Mouse (Mus musculus) induced T-regulatory cell, adult 2 months (primary cell): ENCODE results near the gene Eepd1.

Experiments
- DNase-seq: peaks from one replicate; pipeline ENCODE4 v3.0.0-alpha.2; 2012; ENCODE audit warnings: low read depth

The Eepd1 gene

DNA sequence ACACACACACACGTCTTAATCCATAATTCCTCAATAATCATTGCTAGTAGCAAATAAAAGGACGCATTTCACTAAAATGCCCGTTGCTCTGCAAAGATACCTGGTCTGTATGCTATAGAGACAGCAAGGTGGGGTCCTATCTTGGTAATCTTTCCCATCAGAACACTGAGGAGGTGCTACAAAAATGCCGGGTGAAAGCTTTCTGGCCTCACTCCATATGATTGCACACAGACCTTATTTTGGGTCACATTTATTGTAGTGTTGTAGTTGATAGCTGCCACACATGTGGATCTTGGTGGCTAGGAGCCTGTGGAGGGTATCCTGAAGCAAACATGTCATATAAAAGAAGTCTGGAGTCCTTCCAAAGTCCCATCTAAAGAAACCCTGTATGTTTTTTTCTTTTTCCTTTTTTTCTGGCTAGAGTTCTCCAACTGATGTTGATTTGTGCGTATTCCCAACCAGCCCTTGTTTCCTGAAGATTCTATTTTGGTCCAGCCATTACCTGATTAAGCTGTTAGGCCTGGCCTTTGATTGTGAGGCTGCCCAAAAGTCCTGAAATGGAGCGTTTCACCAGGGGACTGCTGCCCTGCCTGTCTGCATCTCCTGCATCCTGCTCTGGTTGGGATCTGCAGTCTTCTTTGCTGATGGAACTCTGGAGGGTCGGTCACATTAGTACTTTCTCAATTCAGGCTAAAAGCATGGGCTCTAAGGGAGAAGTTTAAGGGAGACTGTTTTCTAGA, 8.0 kb downstream of the Eepd1 start:
- no peak for DNase-seq

DNA sequence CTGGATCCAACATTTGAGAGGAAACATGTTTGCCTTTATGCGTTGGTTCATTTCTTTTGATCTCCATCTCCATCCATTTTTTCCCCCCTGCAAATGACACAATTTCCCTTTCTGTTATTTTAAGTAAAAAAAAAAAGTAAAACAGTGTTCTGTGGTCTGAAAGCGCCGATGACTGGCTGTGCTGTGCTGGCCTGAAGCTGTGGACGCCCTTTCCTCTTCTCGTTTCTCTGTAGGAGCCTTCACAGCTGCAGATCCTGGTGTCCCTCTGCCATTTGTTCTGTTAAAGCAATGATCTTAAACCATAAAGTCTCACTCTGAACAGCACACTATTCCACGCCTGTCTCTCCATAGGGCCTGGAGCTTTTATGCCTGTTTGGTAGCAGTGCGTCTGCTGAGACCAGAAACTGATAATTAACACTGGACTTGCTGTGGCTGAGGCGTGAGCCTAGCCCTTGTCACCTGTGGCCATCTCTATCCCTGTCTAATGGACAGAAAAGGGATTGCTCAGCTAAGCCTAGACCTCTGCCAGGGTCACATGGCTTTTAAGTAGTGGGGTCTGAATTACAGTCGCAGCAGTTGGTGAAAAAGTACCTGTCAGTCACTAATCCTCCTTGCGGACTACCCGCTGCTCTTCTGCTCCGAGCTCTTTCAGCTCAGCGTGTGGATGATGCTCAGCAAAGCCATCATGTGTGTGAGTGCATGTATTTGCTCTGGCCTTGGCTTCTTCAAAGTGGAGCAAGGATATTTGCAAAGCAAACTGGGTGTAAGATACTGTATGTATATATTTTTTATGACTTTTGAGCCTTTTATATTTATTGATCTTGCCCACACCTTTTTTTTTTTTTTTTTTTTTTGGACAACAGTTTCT, 9.2 kb downstream of the Eepd1 start:
- DNase-seq, result no peak

DNA sequence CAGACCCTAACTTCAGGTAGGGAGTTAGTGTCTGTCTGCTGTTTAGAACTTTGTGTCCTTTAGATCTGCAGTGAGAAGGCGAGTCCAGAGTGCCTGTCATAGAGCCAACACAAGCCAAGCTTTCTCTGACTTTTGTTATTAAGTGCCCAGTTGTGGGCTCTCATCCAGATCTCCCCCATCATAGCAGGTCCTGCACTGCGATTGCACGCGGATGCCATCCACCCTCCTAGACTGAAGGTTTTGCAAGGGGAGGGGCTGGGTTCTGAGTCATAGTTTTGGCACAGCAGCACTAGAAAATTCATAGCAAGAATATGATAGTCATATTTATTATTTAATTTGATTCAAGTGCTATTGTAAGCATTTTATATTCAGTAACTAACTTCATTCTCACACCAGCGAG, 12.6 kb downstream of the Eepd1 start:
- no peak for DNase-seq

DNA sequence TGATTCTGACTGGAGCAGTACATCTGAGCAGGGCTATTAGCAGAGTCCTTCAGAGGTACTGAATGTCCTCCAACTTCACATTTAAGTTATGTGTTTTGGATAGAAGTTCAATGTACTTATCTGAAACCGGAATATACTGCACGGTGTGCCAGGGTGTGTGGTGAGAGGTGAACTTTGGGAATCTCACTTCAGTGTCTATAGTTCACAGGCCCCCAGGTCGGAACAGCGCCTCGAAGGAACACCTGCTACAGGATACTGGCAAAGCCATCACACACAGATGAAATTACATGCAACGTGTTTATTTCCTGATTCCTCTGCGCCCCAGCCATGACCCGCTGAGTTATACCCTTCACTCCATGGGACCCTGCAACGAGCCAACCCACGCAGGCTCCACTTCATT, 14.3 kb downstream of the Eepd1 start:
- no peak for DNase-seq

DNA sequence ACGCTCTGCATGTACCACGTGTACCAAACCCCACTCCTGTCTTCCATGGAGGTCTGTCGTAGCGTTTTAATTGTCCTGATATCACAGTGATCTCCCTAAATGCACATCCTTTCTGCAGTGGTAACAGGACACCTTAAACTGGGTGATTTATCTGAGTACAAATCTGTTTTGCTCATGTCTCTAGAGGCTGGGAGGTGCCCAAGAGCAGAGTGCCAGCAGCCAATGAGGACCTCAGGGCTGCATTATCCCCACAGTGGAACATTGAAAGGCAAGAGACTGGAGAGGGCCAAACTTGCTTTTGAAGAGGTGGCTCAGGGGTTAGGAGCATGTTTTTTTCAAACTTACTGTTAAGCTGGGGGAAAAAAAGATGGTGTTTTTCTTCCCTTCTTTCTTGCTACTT, 14.8 kb downstream of the Eepd1 start:
- no peak for DNase-seq

DNA sequence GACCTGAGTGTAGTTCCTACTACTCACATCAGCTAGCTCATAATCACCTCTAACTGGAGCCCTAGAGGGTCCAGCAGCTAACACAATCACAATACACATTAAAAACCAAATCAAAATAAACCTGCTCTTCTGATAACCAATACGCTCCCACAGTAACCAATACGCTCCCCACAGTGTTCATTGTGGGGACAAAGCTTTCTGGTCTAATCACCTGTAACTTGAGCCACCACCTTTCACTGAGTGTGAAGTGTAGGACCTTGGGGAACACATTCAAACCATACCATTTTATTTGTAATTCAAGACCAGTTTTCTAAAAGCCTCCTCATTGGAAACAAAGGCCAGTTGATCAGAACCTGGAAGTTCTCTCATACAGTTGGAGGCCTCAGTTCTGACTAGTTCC, 15.4 kb downstream of the Eepd1 start:
- DNase-seq, result no peak

DNA sequence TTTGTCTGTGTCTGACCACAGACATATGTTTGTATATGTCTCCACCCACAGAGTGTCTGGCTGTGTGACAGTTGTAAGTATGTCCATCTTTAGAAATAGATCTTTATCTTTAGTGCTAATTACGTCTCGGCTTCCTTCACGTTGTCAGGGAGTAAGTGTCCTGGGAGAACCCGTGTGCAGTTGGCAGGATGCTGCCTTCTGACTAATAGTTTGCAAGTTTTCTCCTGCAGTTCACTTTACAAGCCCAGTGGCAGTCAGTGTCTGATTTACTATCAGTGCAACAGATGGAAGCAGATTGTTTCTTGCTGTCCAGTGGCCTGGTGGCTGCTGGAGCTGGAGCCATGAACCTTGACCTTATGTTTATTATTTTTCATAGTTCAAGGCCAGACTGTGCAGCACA, 17.4 kb downstream of the Eepd1 start:
- no peak for DNase-seq

DNA sequence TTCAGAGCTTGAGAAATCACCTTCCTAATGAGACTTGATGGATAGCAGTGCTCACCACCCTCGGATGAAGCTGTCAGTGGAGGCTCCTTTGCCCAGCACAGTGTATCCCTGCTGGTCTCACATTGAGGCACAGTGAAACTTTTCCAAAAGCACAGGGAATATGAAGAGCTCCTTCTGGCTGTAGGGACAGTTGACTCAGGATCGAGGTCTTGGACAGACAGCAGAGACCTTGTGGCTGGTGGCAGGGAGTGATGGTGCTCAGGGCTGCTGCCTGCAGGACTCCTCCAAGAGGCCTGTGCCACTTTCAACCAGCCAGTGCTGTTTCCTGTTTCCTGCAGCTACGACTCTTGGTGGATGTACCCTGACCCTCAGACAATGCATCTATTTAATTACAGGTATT, 18.0 kb downstream of the Eepd1 start:
- DNase-seq, result no peak

DNA sequence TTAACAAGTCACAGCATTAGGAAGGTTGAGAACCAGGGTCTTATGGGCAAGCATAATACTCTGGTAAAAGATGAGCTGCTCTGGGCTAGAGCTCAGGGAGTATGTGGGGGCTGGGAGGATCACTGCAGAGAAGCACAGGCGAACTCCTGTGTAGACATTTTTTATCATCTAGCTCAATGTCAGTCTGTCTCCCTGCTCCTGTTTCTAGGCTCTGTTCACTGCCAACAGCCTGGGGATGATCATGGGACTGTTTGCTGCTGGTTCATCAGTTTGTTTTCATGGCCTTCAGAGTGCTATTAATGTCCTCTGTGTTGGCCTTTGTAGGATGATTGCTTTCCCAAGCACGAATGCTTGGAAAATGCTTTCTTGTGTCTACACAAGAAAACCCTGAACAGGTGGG, 18.7 kb downstream of the Eepd1 start:
- DNase-seq, result no peak

DNA sequence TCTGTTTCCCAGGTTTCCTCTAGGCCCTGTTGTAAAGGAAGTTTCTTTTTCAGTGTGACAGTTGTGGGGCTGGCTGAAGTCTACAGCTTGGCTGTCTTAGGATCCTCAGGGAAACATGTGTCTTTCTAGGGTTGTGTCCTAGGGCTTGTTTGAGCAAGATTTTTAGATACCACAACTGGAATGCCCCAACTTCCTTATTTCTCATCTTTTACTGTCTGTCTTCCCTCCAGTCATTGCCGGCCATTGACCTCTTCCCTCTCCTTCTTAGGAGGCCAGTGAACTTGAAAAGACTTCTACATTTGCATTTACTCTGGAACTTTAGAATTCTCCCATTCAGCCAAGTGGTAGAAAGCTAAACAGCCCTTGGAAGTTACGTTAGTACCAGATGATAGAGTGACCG, 27.5 kb downstream of the Eepd1 start:
- DNase-seq, result no peak

DNA sequence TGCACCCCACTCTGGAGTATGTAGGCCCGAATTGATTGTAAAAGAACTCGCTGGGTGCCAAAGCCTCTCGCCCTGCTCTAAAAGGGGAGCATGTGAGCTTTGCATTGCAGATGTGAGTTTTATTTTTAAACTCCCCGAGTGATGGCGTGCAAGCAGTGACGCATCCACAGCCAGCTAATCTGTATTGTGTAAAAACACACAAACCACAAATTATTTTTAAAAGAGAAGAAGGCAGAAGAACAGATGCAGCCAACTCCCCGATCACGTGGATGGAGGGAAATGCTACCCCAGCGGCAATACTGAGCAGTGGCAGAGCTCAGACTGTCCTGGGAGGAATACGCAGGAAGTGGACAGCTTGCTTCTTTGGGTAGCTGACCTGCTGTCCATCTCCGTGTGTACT, 29.2 kb downstream of the Eepd1 start:
- no peak for DNase-seq

DNA sequence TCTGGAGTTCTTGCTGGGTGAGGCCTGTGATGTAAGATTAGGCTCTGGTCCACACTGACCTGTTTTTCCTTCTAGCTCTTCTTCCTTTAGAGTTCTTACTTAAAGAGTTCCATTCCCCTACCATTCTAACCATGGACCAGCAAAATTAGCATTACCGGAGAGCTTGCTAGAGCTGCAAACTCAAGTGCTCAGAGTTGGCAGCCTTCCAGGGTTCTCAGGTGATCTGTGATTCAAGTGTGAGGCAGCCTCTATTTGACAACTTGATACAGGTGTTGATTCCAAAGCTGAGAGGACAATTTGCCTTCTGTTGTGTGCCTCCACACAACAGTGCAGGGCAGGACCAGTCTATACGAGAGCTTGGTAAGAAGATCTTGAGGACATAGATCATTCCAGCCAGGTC, 31.7 kb downstream of the Eepd1 start:
- no peak for DNase-seq

DNA sequence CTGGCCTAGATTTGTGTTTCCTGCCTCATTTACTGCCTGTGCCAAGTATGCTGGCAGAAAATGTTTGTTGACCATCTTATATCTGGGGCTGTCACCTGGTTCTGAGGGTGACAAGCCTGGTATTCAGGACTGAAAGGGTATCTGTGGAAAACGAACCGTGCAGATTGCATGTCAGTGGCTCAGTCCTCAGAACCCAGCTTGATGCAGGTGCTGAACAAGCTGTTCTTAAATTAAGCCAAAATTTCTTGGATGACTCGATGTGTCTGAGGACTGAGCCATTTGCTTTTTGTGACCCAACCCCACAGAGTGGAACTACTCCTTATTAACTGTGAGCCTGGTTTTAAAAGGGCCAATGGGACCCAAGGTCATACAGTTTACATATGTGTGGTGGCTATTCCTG, 32.2 kb downstream of the Eepd1 start:
- DNase-seq, result no peak

DNA sequence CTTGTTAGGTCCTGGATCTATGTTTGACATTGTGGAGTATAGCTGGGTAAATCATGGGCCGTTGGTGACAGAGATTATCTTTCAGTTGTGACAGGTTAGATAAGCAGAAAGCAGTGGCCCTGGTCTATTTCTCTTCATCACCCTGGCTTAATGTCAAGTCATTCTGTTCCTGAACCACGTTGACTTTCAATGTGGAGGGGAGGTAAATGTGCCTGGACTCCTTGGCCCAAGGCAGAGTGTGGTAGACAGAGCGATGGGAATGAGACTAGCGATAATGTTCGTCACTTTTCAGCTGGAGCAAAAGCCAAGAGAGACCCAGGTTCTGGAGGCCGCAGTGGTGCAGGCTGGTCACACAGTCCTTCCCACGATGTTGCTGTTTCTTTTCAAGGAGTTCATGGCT, 35.3 kb downstream of the Eepd1 start:
- DNase-seq, result no peak

DNA sequence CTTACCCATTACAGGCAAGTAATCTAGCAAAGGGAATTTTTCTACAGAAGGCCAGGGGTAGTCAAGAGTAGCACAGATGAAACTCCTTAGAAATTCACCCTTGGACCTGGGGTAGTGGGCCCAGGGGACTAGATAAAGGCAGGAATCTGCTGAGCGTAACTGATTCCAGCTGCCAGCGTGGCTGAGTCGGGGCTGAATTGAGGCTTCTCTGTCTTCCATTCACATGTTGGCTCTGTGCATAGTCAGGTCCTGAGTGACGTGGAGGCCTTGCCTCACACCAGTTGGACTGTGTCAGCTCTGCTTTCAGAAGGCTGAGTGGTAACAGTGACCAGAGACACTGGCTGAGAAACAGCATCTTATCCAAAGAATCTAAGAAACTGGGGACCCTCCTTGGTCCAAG, 36.6 kb downstream of the Eepd1 start:
- no peak for DNase-seq

DNA sequence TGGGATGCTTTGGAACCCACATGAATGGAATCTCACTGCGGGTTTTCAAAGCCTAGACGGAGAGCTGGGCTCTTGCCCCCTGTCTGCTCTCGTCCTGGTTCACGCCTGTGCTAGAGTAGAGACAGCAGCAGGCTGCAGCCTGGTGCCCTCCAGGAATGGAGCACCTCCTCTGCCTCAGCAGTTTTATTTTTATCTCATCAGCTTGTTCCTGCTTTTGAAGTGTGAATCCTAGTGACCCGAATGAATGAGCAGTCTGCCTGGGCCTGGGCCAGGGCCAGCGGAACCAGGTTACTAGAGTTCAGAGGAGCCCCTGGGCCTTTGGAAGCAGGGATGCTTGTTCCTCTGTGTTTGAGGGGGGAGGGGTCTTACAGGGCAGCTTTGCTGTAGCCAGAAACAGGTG, 37.8 kb downstream of the Eepd1 start:
- DNase-seq, result no peak

DNA sequence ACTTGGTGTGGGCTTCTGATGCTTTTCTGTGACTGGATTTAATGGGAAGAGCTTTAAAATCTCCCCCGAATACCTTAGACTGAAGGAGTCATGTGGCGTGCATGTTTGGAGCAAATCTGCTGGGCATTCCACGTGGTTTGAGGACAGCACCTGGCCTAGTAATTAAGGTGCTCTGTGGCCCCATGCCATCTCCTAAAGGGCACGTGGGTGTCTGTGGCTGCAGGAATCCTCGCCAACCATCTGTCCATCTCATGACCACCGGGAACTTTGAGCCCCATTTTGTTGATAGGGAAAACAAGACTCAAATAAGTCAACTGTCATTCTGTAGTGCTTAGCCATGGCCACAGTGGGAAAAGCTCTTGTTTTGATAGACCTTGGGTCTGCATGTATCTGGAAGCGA, 39.5 kb downstream of the Eepd1 start:
- DNase-seq, result no peak

DNA sequence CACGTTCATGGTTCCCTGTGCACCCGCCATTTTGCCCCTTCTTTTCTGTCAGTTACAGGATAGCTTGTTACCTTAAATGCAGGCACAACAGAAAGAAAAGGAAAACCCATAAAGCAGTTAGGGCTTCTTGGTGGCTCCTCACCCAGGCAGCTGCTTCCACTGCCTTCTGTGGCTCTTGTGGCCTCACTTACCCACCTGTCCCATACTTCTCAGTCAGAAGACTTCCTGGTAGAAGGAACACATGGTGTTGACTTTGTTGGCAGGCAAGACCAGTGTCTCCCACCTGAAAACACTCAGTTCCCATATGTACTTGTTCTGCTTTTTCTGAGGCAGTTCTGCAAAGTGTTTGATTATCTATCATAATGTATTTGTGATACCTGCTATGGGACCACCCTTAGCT, 40.5 kb downstream of the Eepd1 start:
- no peak for DNase-seq

DNA sequence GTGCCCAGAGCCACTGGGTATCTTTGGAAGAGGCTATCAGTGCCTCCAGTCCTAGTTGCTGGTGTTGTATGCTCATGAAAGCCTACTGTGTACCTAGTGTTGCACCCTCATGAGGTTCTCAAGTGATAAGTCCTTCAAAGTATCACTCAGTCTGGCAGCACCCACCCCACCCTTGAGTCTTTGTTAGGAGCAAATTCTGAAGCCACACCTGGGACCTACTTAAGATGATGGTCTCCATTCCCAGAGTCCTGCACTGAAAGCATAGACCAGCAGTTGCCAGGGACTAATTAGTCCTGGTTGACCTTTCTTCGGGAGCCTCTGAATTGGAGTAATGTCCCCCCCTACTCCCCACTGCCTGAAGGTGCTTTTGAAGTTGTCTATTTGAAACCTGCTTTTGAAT, 45.2 kb downstream of the Eepd1 start:
- DNase-seq, result no peak

DNA sequence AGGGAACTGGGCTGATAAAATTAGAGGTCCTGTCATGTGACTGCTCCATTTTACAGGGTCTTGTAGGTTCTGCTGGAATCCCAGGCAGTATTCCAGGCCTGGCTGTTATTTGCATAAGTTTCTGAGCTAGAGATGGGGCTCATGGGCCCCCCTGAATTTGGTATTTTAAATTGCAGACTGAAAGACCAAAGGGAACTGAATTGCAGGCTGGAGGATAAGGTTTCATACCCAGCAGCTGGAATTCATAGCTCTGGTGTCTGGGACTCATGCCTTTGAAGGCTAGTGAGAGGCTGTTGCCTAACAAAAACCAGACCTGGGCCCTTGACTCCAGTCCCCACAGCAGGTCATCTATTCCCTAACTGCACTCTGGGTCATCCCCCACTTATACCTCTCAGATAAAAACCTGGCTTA, 45.6 kb downstream of the Eepd1 start:
- DNase-seq, result no peak

DNA sequence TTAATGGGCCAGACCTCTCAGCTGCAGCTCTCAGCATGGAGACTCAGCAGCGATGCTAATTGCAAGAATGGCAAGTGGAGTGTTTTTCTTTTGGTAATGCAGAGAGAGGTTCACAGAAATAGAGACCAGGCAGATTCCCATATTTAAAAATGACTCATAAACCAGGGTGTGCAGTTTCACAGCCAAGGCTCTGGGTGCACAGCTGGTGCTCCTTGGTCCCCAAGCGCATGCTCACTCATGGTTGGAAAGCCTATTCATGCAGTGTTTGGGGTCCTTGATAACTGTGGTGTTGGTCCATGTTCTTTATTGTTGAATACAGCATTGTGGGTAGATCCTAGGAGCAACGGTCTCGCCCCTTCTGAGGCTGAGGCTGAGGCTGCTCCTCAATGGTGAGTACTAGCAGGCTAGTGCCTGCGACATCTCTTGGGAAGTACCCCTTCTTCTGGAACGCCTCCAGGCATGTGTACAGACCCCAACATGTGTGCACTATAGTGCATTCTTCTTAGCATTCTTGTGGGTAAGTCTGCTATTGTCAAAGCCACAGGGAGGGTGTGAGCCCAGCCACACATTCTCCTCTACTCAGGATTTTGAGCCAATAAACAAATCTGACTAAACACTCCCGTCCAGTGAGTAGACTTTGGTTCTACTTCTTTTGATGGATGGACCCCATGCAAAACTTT, 46.2 kb downstream of the Eepd1 start:
- DNase-seq, result no peak

DNA sequence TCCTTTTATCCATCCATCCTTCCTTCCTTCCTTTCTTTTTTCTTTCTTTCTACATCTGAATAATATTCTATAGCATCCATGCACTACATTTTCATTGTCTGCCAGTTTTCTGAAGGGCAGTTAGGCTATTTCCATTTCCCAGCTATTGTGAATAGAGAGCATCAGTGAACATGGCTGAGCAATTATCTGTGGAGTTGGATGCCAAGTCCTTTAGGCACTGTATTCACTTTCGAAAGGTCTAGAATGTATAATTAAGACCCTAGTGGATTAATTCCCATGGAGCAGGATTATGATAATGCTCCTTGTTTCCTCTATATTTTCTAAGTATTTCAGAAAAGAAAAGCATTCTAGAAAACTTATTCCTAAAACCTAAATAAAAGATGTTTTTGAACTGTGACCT, 50.3 kb downstream of the Eepd1 start:
- DNase-seq, result no peak

DNA sequence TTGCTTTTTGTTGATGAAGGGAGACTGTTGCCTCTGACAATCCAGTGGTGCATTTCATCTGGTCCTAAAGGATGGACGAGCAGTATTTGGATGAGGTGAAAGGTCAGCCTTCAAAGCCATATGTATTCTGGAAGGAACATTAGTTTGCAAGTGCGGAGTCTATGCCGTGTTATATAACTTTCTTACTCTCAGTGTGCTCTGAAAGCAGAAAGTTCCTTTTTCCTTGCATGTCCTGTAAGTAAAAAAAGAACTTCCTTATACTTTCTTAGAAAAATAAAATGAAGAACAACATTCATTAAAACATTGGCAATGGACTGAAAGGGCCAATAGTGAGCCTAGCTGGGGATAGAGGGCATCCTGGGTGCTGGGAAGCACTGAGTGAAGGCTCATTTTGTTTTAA, 50.8 kb downstream of the Eepd1 start:
- DNase-seq, result no peak
